22 mouse cellular contexts compared by ENCODE assay signal in the genomic region with DNA sequence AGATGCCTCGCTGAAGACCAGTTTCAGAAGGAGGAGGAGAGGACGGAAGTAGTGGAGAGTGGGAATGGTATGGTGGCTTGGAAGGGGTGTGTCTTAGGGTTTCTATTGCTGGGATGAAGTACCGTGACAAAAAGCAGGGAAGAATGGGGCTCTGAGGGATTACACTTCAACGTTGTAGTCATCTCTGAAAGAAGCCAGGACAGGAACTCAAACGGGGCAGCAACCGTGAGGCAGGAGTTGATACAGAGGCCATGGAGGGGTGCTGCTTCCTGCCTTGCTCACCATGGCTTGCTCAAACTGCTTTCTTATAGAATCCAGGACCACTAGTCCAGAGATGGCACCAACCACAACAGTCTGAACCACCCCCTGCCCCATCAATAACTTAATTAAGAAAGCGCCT.
DNase-seq lines count a peak whose midpoint lies in the region; ATAC-seq and TF ChIP-seq lines count a peak whose summit lies in the region.
"Had no signal": no experiment of that assay in that cellular context is flagged by ENCODE, and none has a peak within 500 bp of the region (broad histone marks: within the 10 kb centered on the region; RNA-seq: fewer than 3 reads in every experiment).

No protein-coding gene starts in this region.

- no peak for TF ChIP-seq POLR2A in embryonic fibroblast, embryonic 13.5 days (IDR thresholded peaks at IDR 0.05; ENCODE audit: low read depth, low read length)

- no peak for TF ChIP-seq CTCF in embryonic fibroblast, embryonic 13.5 days (IDR thresholded peaks at IDR 0.05; ENCODE audit: borderline replicate concordance, insufficient read depth, low read length)

- no peaks in the 10 kb centered on the region for H3K27me3 ChIP-seq in embryonic facial prominence, embryonic 13.5 days
- H3K27me3 ChIP-seq in embryonic facial prominence, embryonic 10.5 days (replicated peaks; ENCODE audit: low read depth, poor library complexity, severe bottlenecking) = no peaks in the 10 kb centered on the region
- H3K27me3 ChIP-seq in limb, embryonic 12.5 days = no peaks in the 10 kb centered on the region
- H3K27me3 ChIP-seq in limb, embryonic 10.5 days (ENCODE audit: low read depth, poor library complexity, severe bottlenecking) = no peaks in the 10 kb centered on the region
- H3K27me3 ChIP-seq: embryonic facial prominence, embryonic 12.5 days; heart, embryonic 12.5 days; hindbrain, embryonic 12.5 days had no signal

- no peak overlapping the region for H3K9ac ChIP-seq in embryonic facial prominence, embryonic 13.5 days
- H3K9ac ChIP-seq in limb, embryonic 12.5 days (replicated peaks) = no peak overlapping the region
- H3K9ac ChIP-seq: embryonic facial prominence, embryonic 12.5 days; heart, embryonic 12.5 days; hindbrain, embryonic 12.5 days had no signal

- H3K4me1 ChIP-seq in embryonic facial prominence, embryonic 13.5 days = peaks cover 19% of the 10 kb centered on the region
- H3K4me1 ChIP-seq in embryonic facial prominence, embryonic 10.5 days = peaks cover 16% of the 10 kb centered on the region
- peaks cover 21% of the 10 kb centered on the region for H3K4me1 ChIP-seq in limb, embryonic 12.5 days (replicated peaks)
- peaks cover 31% of the 10 kb centered on the region for H3K4me1 ChIP-seq in limb, embryonic 10.5 days
- peaks cover 5% of the 10 kb centered on the region; the same call in 1 of the 2 replicates for H3K4me1 ChIP-seq in embryonic fibroblast, embryonic 13.5 days (ENCODE audit: control insufficient read depth, insufficient read depth, low read length)
- H3K4me1 ChIP-seq: hindbrain, embryonic 12.5 days had no signal

- no peak for ATAC-seq in embryonic facial prominence, embryonic 13.5 days (ENCODE audit: insufficient number of reproducible peaks, insufficient read depth, low FRiP score, low TSS enrichment, low read depth)
- ATAC-seq in limb, embryonic 12.5 days (ENCODE audit: insufficient number of reproducible peaks, insufficient read depth, low FRiP score, low TSS enrichment, low read depth) = no peak
- ATAC-seq: CD4-positive, CD25-positive, alpha-beta regulatory T cell, adult 4 months; inflammation-experienced regulatory T-cells, adult 6 months had no signal

- H3K9me3 ChIP-seq in embryonic facial prominence, embryonic 13.5 days = no peaks in the 10 kb centered on the region
- H3K9me3 ChIP-seq in embryonic facial prominence, embryonic 10.5 days = no peaks in the 10 kb centered on the region
- H3K9me3 ChIP-seq in limb, embryonic 12.5 days = no peaks in the 10 kb centered on the region
- H3K9me3 ChIP-seq in limb, embryonic 10.5 days (replicated peaks) = no peaks in the 10 kb centered on the region
- H3K9me3 ChIP-seq: embryonic facial prominence, embryonic 12.5 days; heart, embryonic 12.5 days; hindbrain, embryonic 12.5 days had no signal

- H3K4me2 ChIP-seq in embryonic facial prominence, embryonic 13.5 days = no peak overlapping the region
- no peak overlapping the region for H3K4me2 ChIP-seq in limb, embryonic 12.5 days
- H3K4me2 ChIP-seq: embryonic facial prominence, embryonic 12.5 days; heart, embryonic 12.5 days; hindbrain, embryonic 12.5 days had no signal

- peak overlapping the region; percentile 73; the same call in 1 of the 2 replicates for H3K27ac ChIP-seq in embryonic facial prominence, embryonic 13.5 days
- H3K27ac ChIP-seq in embryonic facial prominence, embryonic 10.5 days (replicated peaks) = no peak overlapping the region
- H3K27ac ChIP-seq in limb, embryonic 12.5 days = peak overlapping the region; percentile 53; the same call in 1 of the 2 replicates
- no peak overlapping the region for H3K27ac ChIP-seq in limb, embryonic 10.5 days
- 0 out of 2 replicates have a peak overlapping the region, but pooled peaks have one; percentile 97 for H3K27ac ChIP-seq in embryonic fibroblast, embryonic 13.5 days (ENCODE audit: insufficient read depth, low read length)
- H3K27ac ChIP-seq: heart, adult 2 months; hindbrain, embryonic 12.5 days had no signal

- intact Hi-C loops in heart, postnatal 14 days (cut with DNase I) = no loop called here

- 78% methylated on average over 7 of the region's 7 CpGs for WGBS in embryonic facial prominence, embryonic 13.5 days
- WGBS in embryonic facial prominence, embryonic 10.5 days = 83% methylated on average over 7 of the region's 7 CpGs
- WGBS in limb, embryonic 12.5 days = 76% methylated on average over 7 of the region's 7 CpGs
- 83% methylated on average over 7 of the region's 7 CpGs for WGBS in limb, embryonic 10.5 days

- no peak overlapping the region for H3K4me3 ChIP-seq in embryonic facial prominence, embryonic 13.5 days
- no peak overlapping the region for H3K4me3 ChIP-seq in embryonic facial prominence, embryonic 10.5 days
- H3K4me3 ChIP-seq in limb, embryonic 12.5 days (replicated peaks) = no peak overlapping the region
- no peak overlapping the region for H3K4me3 ChIP-seq in limb, embryonic 10.5 days
- H3K4me3 ChIP-seq in embryonic fibroblast, embryonic 13.5 days (ENCODE audit: insufficient read depth, low read length) = no peak overlapping the region
- H3K4me3 ChIP-seq: embryonic facial prominence, embryonic 12.5 days; heart, adult 2 months; heart, embryonic 12.5 days; hindbrain, embryonic 12.5 days had no signal

- no peaks in the 10 kb centered on the region for H3K36me3 ChIP-seq in embryonic facial prominence, embryonic 13.5 days
- H3K36me3 ChIP-seq in embryonic facial prominence, embryonic 10.5 days (replicated peaks) = no peaks in the 10 kb centered on the region
- H3K36me3 ChIP-seq in limb, embryonic 12.5 days = no peaks in the 10 kb centered on the region
- no peaks in the 10 kb centered on the region for H3K36me3 ChIP-seq in limb, embryonic 10.5 days
- H3K36me3 ChIP-seq: embryonic facial prominence, embryonic 12.5 days; G1E; heart, embryonic 12.5 days; hindbrain, embryonic 12.5 days had no signal

- DNase-seq in embryonic facial prominence, embryonic 10.5 days (ENCODE audit: low spot score) = no peak
- peak; percentile 63 for DNase-seq in heart, adult 11 months
- DNase-seq in heart, postnatal 14 days = no peak
- DNase-seq in limb, embryonic 10.5 days (ENCODE audit: low spot score) = no peak
- DNase-seq: adrenal gland, adult 8-10 months; adrenal gland, postnatal 36 days; B cell, adult 2 months; cerebellum, adult 8-10 months; cerebellum, postnatal 14 days; embryo, embryonic 11 days; gastrocnemius, postnatal 10 days; heart, adult 2 months; heart, postnatal 36 days had no signal

Comparison
In these comparisons a context has a peak if more than half of its experiments do, and no peak if none do; other contexts are left out.
1. H3K27ac ChIP-seq: peak in embryonic facial prominence, embryonic 13.5 days (single experiment), limb, embryonic 12.5 days (single experiment) and embryonic fibroblast, embryonic 13.5 days (single experiment); none in embryonic facial prominence, embryonic 10.5 days (single experiment) and limb, embryonic 10.5 days (single experiment).